Mouse (Mus musculus) adipocyte (in vitro differentiated cells): Measurements from ENCODE around the gene Ifitm10.
"Not testable (repeated sequence)": the region's sequence is repeated elsewhere in the genome, so short reads cannot be mapped to it uniquely, and the experiment has no call there.

Experiments
- DNase-seq: peaks from one replicate; pipeline ENCODE4 v3.0.0-alpha.2; 2016; ENCODE audit warnings: low spot score

The Ifitm10 gene

DNA sequence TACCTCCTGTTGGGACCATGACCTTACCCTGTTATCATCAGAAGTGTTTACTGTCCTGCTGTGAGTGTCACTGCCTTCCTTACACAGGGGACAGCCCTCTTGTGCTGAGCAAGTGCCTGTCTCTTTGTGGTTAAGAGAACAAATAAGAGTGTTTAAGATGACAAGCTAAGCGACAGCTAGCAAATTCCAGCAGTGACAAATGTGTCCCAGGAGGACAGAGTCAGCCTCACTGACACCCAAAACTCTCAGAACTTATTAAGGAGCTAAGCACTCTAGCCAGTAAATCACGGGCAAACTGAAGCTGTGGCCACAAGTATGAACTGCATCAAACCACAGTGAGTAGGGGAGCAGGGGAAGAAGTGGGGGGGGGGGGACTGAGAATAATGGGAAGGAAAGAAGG, 52.6 kb downstream of the Ifitm10 start:
- DNase-seq = no peak

DNA sequence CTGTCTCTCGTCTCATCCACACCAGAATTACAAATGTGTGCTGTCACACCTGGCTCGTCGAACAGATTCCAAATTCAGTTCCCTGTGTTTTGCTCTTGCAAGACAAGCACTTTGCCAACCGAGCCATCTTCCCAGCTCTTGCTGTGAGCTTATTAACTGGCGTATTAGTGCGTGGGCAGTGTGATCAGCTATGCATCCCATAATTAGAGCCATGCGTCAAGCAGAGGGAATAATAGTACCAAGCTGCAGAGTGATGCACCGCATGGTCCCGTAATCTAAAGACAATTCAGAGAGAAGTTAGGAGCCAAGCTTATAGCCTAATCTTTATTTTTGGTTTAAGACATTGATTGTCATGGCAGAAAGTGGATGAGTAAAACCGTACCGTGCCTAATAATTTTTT, 54.4 kb downstream of the Ifitm10 start:
- DNase-seq = no peak

GRCm38 (mm10) chr7:142317216-142317615, 56.3 kb downstream of the Ifitm10 start:
- no peak for DNase-seq

GRCm38 (mm10) chr7:142316558-142316957, 57.0 kb downstream of the Ifitm10 start:
- DNase-seq = peak; percentile 36

DNA sequence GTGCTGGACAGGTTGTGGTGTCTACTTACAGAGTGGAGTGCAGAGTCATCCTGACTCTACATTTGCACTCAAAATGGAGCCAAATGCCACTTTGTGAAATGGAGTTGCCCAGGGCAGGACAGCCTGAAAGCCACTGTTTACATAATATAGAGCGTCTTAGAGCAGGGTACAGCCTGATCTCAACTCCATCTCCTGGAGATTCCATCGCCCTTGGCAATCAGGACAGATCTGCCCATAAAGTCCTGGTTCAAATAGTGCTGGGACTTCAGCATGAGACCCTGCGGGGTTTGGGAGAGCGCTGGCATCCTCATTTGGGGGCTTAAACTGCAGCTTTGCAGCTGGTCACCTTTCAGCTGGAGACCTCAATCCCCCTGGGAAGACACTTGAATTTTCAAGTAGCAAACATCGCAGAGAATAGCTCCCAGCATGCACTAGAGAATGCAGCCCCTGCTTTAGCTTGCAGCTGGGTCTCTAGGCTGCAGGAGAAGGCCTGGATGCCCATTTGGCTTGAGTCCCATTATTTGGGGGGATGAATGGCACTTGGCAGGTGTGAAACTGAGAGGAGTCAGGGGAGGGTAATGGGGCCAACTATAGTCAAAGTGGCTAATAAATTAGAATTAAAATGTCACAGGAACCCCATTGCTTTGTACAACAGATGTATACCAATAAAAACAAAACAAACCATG, 58.8 kb downstream of the Ifitm10 start:
- DNase-seq = no peak

DNA sequence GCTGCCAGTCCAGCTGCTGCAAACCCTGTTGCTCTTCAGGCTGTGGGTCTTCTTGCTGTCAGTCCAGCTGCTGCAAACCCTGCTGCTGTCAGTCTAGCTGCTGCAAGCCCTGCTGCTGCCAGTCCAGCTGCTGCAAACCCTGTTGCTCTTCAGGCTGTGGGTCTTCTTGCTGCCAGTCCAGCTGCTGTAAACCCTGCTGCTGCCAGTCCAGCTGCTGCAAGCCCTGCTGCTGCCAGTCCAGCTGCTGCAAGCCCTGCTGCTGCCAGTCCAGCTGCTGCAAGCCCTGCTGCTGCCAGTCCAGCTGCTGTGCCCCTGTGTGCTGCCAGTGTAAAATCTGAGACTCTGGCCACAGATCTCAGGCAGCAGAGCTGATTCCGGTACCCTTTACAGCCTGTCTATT, 69.6 kb downstream of the Ifitm10 start:
- not testable (repeated sequence) for DNase-seq

DNA sequence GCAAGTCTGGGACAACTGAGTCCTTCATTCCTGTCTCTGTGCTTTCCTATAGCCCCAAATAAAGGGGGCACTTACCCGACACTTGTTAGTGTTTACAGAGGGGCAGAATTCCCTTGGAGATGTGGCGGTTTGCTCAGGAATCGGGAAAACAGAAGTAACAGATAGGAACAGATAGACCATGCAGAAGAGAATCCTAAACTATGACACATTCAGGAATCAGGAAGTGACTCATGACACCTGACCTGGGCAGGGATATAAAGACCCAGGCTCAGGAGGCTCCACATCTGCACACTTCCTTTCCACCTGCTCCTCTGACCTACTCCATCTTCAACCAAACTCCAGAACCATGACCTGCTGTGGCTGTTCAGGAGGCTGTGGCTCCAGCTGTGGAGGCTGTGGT, 70.3 kb downstream of the Ifitm10 start, which contains the start of gene Krtap5-4:
Krtap5-4 (plus strand) TSS at position 301 of the 400 bp plus-strand sequence.
- no peak for DNase-seq

DNA sequence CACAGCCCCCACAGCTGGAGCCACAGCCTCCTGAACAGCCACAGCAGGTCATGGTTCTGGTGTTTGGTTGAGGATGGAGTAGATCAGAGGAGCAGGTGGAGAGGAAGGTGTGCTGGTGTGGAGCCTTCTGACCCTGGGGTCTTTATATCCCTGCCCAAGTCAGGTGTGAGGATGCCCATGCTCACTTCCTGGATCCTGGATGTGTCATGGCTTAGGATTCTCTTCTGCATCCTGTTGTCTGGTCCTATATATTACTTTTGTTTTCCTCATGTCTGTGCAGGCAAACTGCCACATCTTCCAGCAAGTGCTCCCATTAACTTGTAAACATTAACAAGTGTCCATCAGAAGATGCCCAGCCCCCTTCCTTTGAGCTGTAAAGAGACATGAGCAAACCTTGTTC, 76.5 kb downstream of the Ifitm10 start, which contains the start of gene Krtap5-1:
Krtap5-1 (minus strand) TSS at position 101 of the 400 bp plus-strand sequence.
- DNase-seq = not testable (repeated sequence)

GRCm38 (mm10) chr7:142296108-142296507, 77.4 kb downstream of the Ifitm10 start:
- DNase-seq = not testable (repeated sequence)

DNA sequence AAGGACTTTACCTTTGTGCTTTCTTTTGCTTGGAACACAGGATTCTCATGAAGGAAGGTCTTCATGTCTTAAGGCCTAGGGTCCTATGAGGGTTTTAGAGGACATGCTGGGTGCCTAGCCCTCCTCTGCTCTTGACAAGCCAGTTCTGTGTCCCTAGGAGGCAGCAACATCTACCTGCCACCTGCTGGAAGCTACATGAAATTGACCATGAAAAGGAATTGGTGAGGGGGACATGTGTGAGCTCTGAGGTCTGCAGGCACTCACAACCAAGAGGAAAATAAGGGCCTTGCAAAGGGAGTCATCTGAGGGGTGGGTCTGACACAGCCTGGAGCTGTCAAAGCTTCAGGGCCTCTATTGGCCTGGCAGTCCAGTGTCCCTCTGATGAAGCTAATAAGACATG, 78.1 kb downstream of the Ifitm10 start:
- no peak for DNase-seq

- peak; percentile 12 for DNase-seq
Measured at GRCm38 (mm10) chr7:142293851-142294250, 79.7 kb downstream of the Ifitm10 start.

GRCm38 (mm10) chr7:142285910-142286612, 87.5 kb downstream of the Ifitm10 start:
- not testable (repeated sequence) for DNase-seq

GRCm38 (mm10) chr7:142285130-142285835, 88.3 kb downstream of the Ifitm10 start:
- no peak for DNase-seq

DNA sequence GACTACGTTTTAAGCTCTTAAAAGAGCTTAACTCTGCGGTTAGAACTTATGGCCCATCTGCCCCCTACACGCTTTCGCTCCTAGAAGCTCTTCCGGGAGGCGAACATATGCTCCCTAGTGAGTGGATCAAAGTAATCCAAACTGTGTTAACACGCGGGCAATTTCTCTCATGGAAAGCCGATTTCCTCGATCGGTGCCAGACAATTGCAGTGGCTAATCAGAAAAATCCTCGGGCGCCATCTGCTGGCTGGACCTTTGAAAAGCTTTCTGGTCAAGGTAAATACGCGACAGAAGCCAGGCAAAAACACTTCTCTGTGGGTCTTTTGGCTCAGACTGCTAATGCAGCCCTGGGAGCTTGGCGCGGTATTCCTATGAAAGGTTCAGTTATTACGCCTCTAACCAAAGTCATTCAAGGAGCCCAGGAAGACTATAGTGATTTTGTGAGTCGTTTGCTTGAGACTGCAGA, 88.9 kb downstream of the Ifitm10 start:
- DNase-seq = peak; percentile 88

DNA sequence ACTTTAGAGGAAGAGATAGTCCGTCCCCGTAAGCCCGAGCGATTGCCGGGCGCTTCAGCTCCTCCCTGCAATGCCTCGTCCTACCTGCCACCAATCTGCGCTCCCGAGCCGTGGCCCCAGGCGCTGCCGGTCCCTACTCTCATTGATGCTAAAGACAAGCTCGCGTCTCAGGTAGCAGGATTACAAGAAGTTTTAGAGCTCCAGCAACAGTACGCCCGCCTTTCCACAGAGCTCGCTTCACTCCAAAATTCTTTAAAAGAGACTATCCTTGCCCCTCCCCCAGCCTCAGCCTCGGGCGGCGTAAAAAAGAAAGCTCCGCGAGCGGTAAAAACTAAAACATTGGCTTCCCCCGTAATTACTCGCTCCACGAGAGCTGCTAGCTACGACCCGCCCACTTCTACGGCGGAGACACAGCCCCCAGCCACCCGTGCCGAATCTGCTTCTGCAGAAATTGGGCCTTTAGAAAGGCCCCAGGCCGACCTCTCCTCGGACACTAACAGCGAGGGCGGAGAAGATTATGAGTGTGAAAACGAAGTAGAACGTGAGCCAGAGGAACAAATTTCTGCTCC, 89.4 kb downstream of the Ifitm10 start:
- peak; percentile 3 for DNase-seq

DNA sequence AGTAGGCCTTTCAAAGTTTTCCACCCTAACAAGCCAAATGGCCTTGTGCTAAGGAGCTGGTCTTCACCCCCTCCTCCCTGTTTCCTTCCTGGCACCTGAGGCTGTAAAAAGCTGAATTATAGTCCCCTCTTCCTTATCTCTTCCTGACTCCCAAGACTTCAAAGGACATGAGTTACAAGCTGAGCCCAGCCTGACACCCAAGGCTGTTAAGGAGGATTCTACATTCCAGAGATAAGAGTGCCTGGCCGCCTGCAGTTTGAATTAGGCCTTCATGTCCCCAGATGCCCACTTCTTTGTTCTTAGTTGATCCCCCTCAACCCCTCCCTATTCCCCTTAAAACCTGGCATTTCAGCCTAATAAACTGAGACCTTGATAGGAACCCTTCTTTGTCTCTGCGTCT, 90.7 kb downstream of the Ifitm10 start:
- DNase-seq = not testable (repeated sequence)

DNA sequence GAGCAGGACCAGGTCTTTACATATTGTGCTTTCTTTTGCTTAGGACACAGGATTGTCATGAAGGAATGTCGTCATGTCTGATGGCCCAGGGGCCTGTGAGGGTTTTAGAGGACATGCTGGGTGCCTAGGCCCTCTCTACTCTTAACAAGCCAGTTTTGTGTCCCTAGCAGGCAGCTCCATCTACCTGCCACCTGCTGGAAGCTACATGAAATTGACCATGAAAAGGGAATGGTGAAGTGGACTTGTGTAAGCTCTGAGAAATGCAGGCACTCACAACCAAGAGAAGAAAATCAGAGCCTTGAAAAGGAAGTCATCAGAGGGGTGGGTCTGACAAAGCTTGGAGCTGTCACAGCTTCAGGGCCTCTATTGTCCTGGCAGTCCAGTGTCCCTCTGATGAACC, 94.3 kb downstream of the Ifitm10 start:
- not testable (repeated sequence) for DNase-seq

DNA sequence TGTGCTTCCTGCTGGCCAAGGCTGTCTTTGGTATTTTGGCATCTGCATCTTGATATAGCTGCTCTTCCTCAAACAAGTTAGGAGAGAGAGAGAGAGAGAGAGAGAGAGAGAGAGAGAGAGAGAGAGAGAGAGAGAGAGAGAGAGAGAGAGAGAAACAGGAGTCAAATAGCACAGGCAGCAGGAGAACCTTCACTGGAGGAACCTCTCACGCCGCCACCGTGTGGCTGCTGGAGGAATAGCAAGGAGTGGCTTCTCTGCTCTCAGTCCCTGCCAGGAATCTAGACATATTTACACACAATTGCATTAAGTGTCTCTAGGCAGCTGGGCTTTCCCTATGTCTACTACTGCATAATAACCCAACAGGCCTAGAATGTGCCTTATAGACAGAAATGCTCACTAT, 95.4 kb downstream of the Ifitm10 start:
- peak; percentile 58 for DNase-seq
